Mouse (Mus musculus): ENCODE results near the gene Myo1g. TPM values are rescaled to one million over a fixed set of nuclear protein-coding genes. Genes with fewer than 3 reads are reported as not detected.

Gene Myo1g
- polyA plus RNA-seq, 1 experiment from 2014 or later: 0.37 TPM

DNA sequence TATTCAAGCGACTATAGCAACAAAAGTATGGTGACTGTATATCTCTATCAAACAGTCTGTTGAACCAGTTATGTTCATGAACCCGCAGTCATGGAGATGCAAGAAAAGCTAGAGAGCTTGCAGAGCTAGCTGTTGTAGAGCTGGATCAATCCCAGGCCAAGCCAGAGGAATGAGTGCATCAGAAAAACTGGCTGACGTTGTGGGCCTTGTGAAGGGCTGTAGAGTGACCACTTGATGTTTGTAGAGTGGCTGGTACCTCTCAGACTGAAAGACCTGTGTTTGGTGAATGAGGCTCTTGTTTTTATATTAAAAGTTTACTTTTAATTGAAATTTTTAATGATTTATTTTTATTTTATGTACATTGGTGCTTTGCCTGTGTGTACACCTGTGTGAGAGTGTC is 29.4 kb upstream of the Myo1g start:
- 92% methylated on average over 3 of the region's 3 CpGs for WGBS
- Histone ChIP-seq H3K27me3 (replicated peaks) (no peaks in the 10 kb centered on the region), H3K36me3 (no peaks in the 10 kb centered on the region), H3K27ac (replicated peaks) (no peak overlapping the region), H3K9ac (replicated peaks) (no peak overlapping the region), H3K4me3 (replicated peaks) (no peak overlapping the region), H3K4me1 (peaks cover 21% of the 10 kb centered on the region), H3K4me2 (no peak overlapping the region), H3K9me3 (replicated peaks) (no peaks in the 10 kb centered on the region)
- ATAC-seq (ENCODE audit: low FRiP score): no peak

DNA sequence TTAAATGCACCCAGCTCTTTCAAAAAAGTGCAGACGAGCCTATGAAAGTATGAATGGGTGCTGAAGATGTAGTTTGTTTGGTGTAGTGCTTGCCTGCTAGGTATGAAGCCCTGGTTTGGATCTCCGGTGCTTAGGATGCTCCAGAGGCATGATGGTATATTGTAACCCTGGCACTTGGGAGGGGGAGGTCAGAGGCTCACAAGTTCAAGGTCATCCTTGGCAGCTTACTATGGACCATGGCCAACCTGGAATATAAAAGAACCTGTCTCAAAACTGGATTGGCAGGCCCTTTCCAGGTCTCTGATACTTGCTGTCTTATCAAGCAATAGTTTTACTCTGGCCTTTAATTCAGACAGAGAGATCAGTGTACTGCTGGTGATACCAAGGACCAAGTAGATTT is 29.0 kb upstream of the Myo1g start:
- no peaks in the 10 kb centered on the region for H3K9me3 ChIP-seq (replicated peaks)
- H3K27me3 ChIP-seq (replicated peaks): no peaks in the 10 kb centered on the region
- H3K4me2 ChIP-seq: no peak overlapping the region
- no peak overlapping the region for H3K9ac ChIP-seq (replicated peaks)
- no peak overlapping the region for H3K27ac ChIP-seq (replicated peaks)
- H3K36me3 ChIP-seq: no peaks in the 10 kb centered on the region
- no peak overlapping the region for H3K4me3 ChIP-seq (replicated peaks)
- WGBS: 93% methylated on average over 2 of the region's 2 CpGs
- ATAC-seq (ENCODE audit: low FRiP score): no peak
- H3K4me1 ChIP-seq: peaks cover 21% of the 10 kb centered on the region

DNA sequence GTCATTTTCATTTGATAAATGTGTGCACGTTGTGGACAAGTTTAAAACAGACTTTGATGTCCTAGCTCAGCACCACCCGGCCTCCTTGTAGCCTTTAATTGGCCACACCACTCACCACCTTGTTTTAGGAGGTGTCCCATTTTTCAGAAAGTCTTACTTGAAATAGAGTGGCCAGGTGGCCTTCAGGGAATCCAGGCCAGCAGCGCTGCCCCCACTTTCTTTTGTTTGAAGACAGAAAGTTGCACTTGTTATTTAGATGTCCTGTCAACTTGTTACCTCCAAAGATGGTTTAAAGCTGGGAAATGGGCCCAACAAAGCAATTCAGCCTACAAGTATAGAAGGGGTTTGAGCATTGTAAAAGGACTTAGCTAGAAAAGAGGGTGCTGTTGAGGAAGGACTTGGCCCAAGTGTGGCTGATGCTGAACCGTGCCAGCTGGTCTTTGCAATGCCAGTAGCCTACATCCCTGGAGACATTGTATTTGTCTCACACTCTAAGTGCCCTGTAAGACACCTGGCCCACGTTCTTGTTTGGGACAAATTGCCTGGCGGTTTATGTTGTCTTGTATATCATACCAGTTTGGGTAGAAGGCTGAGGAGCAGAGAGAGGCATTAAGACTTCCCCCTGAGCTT is 27.0 kb upstream of the Myo1g start:
- Histone ChIP-seq H3K4me3 (replicated peaks) (peak overlapping the region; percentile 87), H3K9ac (replicated peaks) (peak overlapping the region; percentile 89), H3K4me1 (peaks cover 21% of the 10 kb centered on the region), H3K36me3 (no peaks in the 10 kb centered on the region), H3K4me2 (peak overlapping the region; percentile 75), H3K27me3 (replicated peaks) (no peaks in the 10 kb centered on the region), H3K9me3 (replicated peaks) (no peaks in the 10 kb centered on the region), H3K27ac (replicated peaks) (peak overlapping the region; percentile 95)
- WGBS: 23% methylated on average over 6 of the region's 6 CpGs
- no peak for ATAC-seq (ENCODE audit: low FRiP score)

GRCm38 (mm10) chr11:6547037-6547680 is 26.4 kb upstream of the Myo1g start:
- Histone ChIP-seq H3K4me2 (peak overlapping the region; percentile 75), H3K4me1 (peaks cover 21% of the 10 kb centered on the region), H3K27me3 (replicated peaks) (no peaks in the 10 kb centered on the region), H3K36me3 (no peaks in the 10 kb centered on the region), H3K4me3 (replicated peaks) (peak overlapping the region; percentile 87), H3K27ac (replicated peaks) (peak overlapping the region; percentile 95), H3K9ac (replicated peaks) (peak overlapping the region; percentile 89), H3K9me3 (replicated peaks) (no peaks in the 10 kb centered on the region)
- WGBS: 1% methylated on average over 34 of the region's 41 CpGs
- ATAC-seq (ENCODE audit: low FRiP score): peak; percentile 60; the same call in 1 of the 2 replicates

DNA sequence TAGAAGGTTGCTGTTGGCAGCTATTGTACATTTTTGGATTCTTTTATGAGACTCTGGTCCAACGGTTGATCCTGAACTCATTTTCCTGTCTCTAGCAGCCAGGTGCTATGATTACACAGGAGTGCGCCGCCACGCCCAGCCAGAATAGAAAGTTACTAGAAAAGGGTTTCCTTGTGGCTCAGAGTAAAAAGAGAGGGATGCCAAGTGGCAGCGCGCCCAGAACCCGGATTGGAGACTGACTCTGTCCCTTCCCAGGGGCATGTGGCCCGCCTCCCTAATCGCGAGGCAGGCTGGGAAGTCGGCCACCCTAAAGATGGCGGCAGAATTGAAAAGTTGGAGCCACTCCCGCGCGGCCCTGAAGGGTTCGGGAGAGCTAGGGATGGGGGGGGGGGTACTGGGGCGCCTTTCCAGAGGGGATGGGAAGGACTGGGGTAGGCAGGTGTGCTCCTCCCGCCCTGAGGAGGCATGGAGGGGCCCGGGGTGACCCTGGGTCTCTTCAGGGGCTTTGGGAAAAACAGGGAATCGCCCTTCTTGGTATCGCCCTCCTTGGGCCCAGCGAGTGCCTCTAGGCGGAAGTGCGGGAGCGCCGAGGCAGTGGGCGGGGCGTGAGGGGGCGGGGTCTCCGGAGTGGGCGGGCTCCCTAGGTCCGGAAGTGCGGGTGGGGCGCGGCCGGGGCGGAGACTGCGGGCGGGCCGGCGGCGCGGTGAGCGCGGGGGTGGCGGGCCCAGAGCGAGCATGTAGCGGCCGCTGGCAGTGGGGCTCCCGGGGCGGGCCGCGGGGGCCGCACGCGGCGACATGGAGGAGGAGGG is 25.6 kb upstream of the Myo1g start, which contains the start of gene Ccm2:
Gene Ccm2 (plus strand): TSS at position 683 of the 809 bp plus-strand sequence.
- H3K36me3 ChIP-seq: no peaks in the 10 kb centered on the region
- peak within 1 kb of the TSS; percentile 89 for H3K9ac ChIP-seq (replicated peaks)
- H3K27me3 ChIP-seq (replicated peaks): no peaks in the 10 kb centered on the region
- H3K27ac ChIP-seq (replicated peaks): peak within 1 kb of the TSS; percentile 95
- ATAC-seq (ENCODE audit: low FRiP score): peak; percentile 98
- H3K4me3 ChIP-seq (replicated peaks): peak within 1 kb of the TSS; percentile 87
- H3K4me2 ChIP-seq: peak within 1 kb of the TSS; percentile 75
- H3K4me1 ChIP-seq: peaks cover 21% of the 10 kb centered on the region
- under 1% methylated on average over 37 of the region's 57 CpGs for WGBS
- H3K9me3 ChIP-seq (replicated peaks): no peaks in the 10 kb centered on the region

DNA sequence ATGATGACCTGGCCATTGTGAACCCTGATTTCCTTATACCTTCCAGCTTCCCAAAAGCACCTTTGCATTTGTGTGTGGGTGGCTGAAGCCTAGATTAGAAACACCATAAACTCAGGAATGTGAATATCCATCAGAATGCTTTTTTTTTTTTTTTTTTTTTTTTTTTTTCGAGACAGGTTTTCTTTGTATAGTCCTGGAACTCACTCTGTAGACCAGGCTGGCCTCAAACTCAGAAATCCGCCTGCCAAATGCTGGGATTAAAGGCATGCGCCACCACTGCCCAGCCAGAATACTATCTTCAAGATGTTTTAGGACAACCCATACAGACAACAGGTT is 25.1 kb upstream of the Myo1g start:
- WGBS: 34% methylated on average over 3 of the region's 3 CpGs
- Histone ChIP-seq H3K4me1 (peaks cover 21% of the 10 kb centered on the region), H3K36me3 (no peaks in the 10 kb centered on the region), H3K27ac (replicated peaks) (peak overlapping the region; percentile 95), H3K9me3 (replicated peaks) (no peaks in the 10 kb centered on the region), H3K27me3 (replicated peaks) (no peaks in the 10 kb centered on the region), H3K9ac (replicated peaks) (peak overlapping the region; percentile 89), H3K4me3 (replicated peaks) (peak overlapping the region; percentile 87), H3K4me2 (peak overlapping the region; percentile 75)
- ATAC-seq (ENCODE audit: low FRiP score): no peak; the same call in 1 of the 2 replicates

GRCm38 (mm10) chr11:6545186-6545856 is 24.6 kb upstream of the Myo1g start:
- 94% methylated on average over 4 of the region's 4 CpGs for WGBS
- peaks cover 21% of the 10 kb centered on the region for H3K4me1 ChIP-seq
- no peaks in the 10 kb centered on the region for H3K27me3 ChIP-seq (replicated peaks)
- no peak for ATAC-seq (ENCODE audit: low FRiP score)
- peak overlapping the region; percentile 75; the same call in 1 of the 2 replicates for H3K4me2 ChIP-seq
- H3K9me3 ChIP-seq (replicated peaks): no peaks in the 10 kb centered on the region
- H3K36me3 ChIP-seq: no peaks in the 10 kb centered on the region
- no peak overlapping the region for H3K4me3 ChIP-seq (replicated peaks)
- peak overlapping the region; percentile 95 for H3K27ac ChIP-seq (replicated peaks)
- H3K9ac ChIP-seq (replicated peaks): no peak overlapping the region

DNA sequence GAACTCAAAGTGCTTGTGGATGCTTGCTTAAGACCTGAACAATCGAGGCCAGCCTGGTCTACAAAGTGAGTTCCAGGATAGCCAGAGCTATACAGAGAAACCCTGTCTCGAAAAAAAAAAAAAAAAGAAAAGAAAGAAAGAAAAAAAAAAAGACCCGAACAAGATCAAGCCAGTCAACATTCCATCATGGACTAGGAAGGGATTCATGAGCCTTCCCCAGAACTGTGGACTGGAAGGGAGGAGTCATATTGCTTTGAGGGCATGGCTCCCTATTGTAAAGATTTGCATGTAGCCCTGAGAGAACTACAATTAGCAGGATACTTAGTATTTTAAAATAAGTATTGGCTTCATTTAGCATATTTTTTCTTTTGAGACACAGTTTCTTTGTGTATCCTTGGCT is 23.9 kb upstream of the Myo1g start:
- no peaks in the 10 kb centered on the region for H3K27me3 ChIP-seq (replicated peaks)
- peaks cover 21% of the 10 kb centered on the region for H3K4me1 ChIP-seq
- H3K9me3 ChIP-seq (replicated peaks): no peaks in the 10 kb centered on the region
- 78% methylated on average over 3 of the region's 3 CpGs for WGBS
- no peak overlapping the region for H3K4me2 ChIP-seq
- no peak overlapping the region for H3K4me3 ChIP-seq (replicated peaks)
- H3K36me3 ChIP-seq: no peaks in the 10 kb centered on the region
- no peak for ATAC-seq (ENCODE audit: low FRiP score)
- H3K27ac ChIP-seq (replicated peaks): no peak overlapping the region
- H3K9ac ChIP-seq (replicated peaks): no peak overlapping the region

DNA sequence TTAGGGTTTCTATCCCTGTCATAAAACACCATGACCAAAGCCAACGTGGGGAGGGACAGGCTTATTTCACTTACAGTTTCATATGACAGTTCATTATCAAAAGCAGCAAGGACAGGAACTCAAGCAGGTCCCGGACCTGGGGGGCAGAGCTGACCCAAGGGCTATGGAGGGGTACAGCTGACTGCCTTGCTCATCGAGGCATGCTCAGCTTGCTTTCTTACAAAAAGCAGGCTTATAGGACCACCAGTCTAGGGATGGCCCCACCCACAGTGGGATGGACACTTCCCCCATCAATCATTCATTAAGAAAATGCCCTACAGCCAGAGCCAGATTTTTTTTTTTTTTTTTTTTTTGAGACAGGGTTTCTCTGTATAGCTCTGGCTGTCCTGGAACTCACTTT is 10.0 kb upstream of the Myo1g start:
- Histone ChIP-seq H3K9ac (replicated peaks) (no peak overlapping the region), H3K4me1 (peaks cover 25% of the 10 kb centered on the region), H3K9me3 (replicated peaks) (no peaks in the 10 kb centered on the region), H3K4me3 (replicated peaks) (no peak overlapping the region), H3K36me3 (peaks cover 9% of the 10 kb centered on the region), H3K27me3 (replicated peaks) (no peaks in the 10 kb centered on the region), H3K4me2 (no peak overlapping the region), H3K27ac (replicated peaks) (no peak overlapping the region)
- 93% methylated on average over 3 of the region's 3 CpGs for WGBS
- ATAC-seq (ENCODE audit: low FRiP score): no peak

DNA sequence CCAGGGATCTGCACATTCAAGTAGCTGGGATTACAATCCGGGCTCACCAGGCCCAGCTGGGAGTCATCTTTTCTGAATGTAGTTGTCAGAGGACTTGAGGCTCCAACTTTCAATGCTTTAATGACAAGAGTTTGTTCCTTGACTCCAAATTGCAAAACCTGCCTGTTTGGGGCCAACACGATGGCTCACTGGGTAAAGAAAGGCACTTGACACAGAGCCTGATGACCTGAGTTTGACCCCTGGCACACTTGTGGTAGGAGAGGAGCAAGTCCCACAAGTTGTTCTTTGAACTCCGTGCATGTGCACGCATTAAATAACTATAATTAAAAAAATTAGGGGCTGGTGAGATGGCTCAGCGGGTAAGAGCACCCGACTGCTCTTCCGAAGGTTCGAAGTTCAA is 9.2 kb upstream of the Myo1g start:
- Histone ChIP-seq H3K27me3 (replicated peaks) (no peaks in the 10 kb centered on the region), H3K27ac (replicated peaks) (no peak overlapping the region), H3K36me3 (peaks cover 17% of the 10 kb centered on the region), H3K4me3 (replicated peaks) (no peak overlapping the region), H3K4me2 (no peak overlapping the region), H3K9me3 (replicated peaks) (no peaks in the 10 kb centered on the region), H3K4me1 (peaks cover 25% of the 10 kb centered on the region), H3K9ac (replicated peaks) (no peak overlapping the region)
- 88% methylated on average over 8 of the region's 8 CpGs for WGBS
- ATAC-seq (ENCODE audit: low FRiP score): no peak

- Histone ChIP-seq H3K4me1 (peaks cover 25% of the 10 kb centered on the region), H3K27ac (replicated peaks) (peak overlapping the region; percentile 81), H3K27me3 (replicated peaks) (no peaks in the 10 kb centered on the region), H3K36me3 (peaks cover 27% of the 10 kb centered on the region), H3K9ac (replicated peaks) (peak overlapping the region; percentile 71), H3K4me3 (replicated peaks) (peak overlapping the region; percentile 66), H3K9me3 (replicated peaks) (no peaks in the 10 kb centered on the region), H3K4me2 (peak overlapping the region; percentile 91)
- under 1% methylated on average over 51 of the region's 51 CpGs for WGBS
- peak; percentile 97 for ATAC-seq (ENCODE audit: low FRiP score)
Measured at GRCm38 (mm10) chr11:6528186-6529006, 7.6 kb upstream of the Myo1g start.
